Mouse (Mus musculus): ENCODE measurements around the gene Slc4a7. TPM values are rescaled to one million over a fixed set of nuclear protein-coding genes. Genes with fewer than 3 reads are reported as not detected.

The Slc4a7 gene
- polyA plus RNA-seq, 1 experiment from 2014 or later, result 8.5 TPM

GRCm38 (mm10) chr14:14702399-14703345 is 593 bp downstream of the Slc4a7 start:
- WGBS, result under 1% methylated on average over 48 of the region's 85 CpGs
- H3K4me2 ChIP-seq (replicated peaks; ENCODE audit: low read depth), result peak overlapping the region; percentile 76
- peak overlapping the region; percentile 63 for H3K4me3 ChIP-seq (ENCODE audit: low read depth, low read length)
- H3K36me3 ChIP-seq (ENCODE audit: control insufficient read depth, insufficient read depth), result no peaks in the 10 kb centered on the region
- 0 out of 2 replicates have a peak, but pooled peaks cover 5% of the 10 kb centered on the region for H3K4me1 ChIP-seq (replicated peaks; ENCODE audit: control insufficient read depth, insufficient read depth, low read length)
- peak overlapping the region; percentile 71 for H3K27ac ChIP-seq (ENCODE audit: low read depth, low read length)
- peak; percentile 98 for ATAC-seq
- H3K9me3 ChIP-seq (ENCODE audit: control insufficient read depth), result no peaks in the 10 kb centered on the region
- H3K27me3 ChIP-seq (replicated peaks; ENCODE audit: control insufficient read depth, insufficient read depth, low read length), result no peaks in the 10 kb centered on the region
- TF ChIP-seq CTCF (IDR thresholded peaks at IDR 0.05; ENCODE audit: low read depth), result peak; percentile 49
- H3K9ac ChIP-seq (ENCODE audit: low read depth, low read length), result peak overlapping the region; percentile 71

DNA sequence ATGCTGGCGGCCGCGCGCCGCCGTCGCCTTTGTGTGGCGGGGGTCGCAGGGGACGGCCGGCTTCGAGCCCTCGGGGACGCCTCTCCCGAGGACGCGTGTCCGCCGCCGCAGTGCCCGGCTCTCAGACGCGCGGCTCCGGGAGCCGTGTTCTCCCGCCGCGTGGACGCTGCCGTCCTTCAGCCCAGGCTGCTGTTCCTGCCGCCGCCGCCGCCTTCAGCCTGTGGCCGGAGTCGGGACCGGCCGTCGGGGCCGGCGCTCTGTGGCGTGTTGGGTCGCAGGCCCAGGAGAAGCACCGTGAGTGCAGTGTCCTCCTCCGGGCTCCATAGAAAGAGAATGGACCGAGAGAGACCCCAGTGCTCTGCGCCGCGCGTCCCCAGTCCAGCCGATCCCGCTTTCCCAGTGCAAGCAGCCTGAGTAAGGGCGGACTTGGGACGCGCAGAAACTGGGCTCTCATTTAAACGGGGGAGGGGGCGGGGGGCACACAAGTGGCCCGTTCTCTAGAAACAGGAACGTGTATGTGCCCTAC is 1.3 kb downstream of the Slc4a7 start:
- ATAC-seq, result peak; percentile 64
- Histone ChIP-seq H3K4me2 (replicated peaks; ENCODE audit: low read depth) (peak overlapping the region; percentile 76), H3K27me3 (replicated peaks; ENCODE audit: control insufficient read depth, insufficient read depth, low read length) (no peaks in the 10 kb centered on the region), H3K4me1 (replicated peaks; ENCODE audit: control insufficient read depth, insufficient read depth, low read length) (0 out of 2 replicates have a peak, but pooled peaks cover 5% of the 10 kb centered on the region), H3K27ac (ENCODE audit: low read depth, low read length) (peak overlapping the region; percentile 71), H3K9ac (ENCODE audit: low read depth, low read length) (peak overlapping the region; percentile 71), H3K4me3 (ENCODE audit: low read depth, low read length) (peak overlapping the region; percentile 63), H3K9me3 (ENCODE audit: control insufficient read depth) (no peaks in the 10 kb centered on the region), H3K36me3 (ENCODE audit: control insufficient read depth, insufficient read depth) (no peaks in the 10 kb centered on the region)
- TF ChIP-seq CTCF (IDR thresholded peaks at IDR 0.05; ENCODE audit: low read depth), result peak; percentile 29; the same call in 1 of the 2 replicates
- under 1% methylated on average over 49 of the region's 60 CpGs for WGBS

- ATAC-seq, result no peak
- no peak overlapping the region; the same call in 1 of the 2 replicates for H3K9ac ChIP-seq (ENCODE audit: low read depth, low read length)
- H3K9me3 ChIP-seq (ENCODE audit: control insufficient read depth), result no peaks in the 10 kb centered on the region
- H3K4me3 ChIP-seq (ENCODE audit: low read depth, low read length), result no peak overlapping the region
- peak overlapping the region; percentile 76 for H3K4me2 ChIP-seq (replicated peaks; ENCODE audit: low read depth)
- 78% methylated on average over 2 of the region's 2 CpGs for WGBS
- TF ChIP-seq CTCF (IDR thresholded peaks at IDR 0.05; ENCODE audit: low read depth), result no peak
- no peaks in the 10 kb centered on the region for H3K36me3 ChIP-seq (ENCODE audit: control insufficient read depth, insufficient read depth)
- no peak overlapping the region for H3K27ac ChIP-seq (ENCODE audit: low read depth, low read length)
- 0 out of 2 replicates have a peak, but pooled peaks cover 5% of the 10 kb centered on the region for H3K4me1 ChIP-seq (replicated peaks; ENCODE audit: control insufficient read depth, insufficient read depth, low read length)
- no peaks in the 10 kb centered on the region for H3K27me3 ChIP-seq (replicated peaks; ENCODE audit: control insufficient read depth, insufficient read depth, low read length)
Measured at GRCm38 (mm10) chr14:14704651-14705050, 2.6 kb downstream of the Slc4a7 start.

- WGBS, result 89% methylated on average over 3 of the region's 3 CpGs
- Histone ChIP-seq H3K36me3 (ENCODE audit: control insufficient read depth, insufficient read depth) (no peaks in the 10 kb centered on the region), H3K27ac (ENCODE audit: low read depth, low read length) (no peak overlapping the region), H3K9me3 (ENCODE audit: control insufficient read depth) (no peaks in the 10 kb centered on the region), H3K4me3 (ENCODE audit: low read depth, low read length) (no peak overlapping the region), H3K4me2 (replicated peaks; ENCODE audit: low read depth) (no peak overlapping the region), H3K9ac (ENCODE audit: low read depth, low read length) (no peak overlapping the region), H3K4me1 (replicated peaks; ENCODE audit: control insufficient read depth, insufficient read depth, low read length) (0 out of 2 replicates have a peak, but pooled peaks cover 5% of the 10 kb centered on the region), H3K27me3 (replicated peaks; ENCODE audit: control insufficient read depth, insufficient read depth, low read length) (no peaks in the 10 kb centered on the region)
- TF ChIP-seq CTCF (IDR thresholded peaks at IDR 0.05; ENCODE audit: low read depth), result no peak
- ATAC-seq, result no peak
Measured at GRCm38 (mm10) chr14:14705126-14705525, 3.0 kb downstream of the Slc4a7 start.

DNA sequence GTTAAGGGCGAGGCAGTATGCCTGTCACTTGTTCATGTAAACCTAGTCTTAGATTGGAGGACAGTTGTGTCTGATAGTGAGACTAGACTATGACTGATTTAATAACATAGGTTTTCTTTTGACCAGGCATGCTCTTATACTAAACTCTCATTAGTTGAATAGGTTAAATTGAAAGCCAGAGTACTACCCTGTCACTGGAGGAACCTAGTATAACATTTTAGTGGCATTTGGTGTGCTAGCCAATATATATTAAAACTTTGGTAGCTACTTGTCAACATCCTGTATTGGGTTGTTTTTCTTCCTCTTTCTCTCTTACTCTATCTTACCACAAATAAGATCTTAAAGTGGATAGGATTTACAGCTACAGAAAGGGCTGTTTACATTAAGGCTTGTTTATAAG is 4.3 kb downstream of the Slc4a7 start:
- TF ChIP-seq CTCF (IDR thresholded peaks at IDR 0.05; ENCODE audit: low read depth), result no peak
- ATAC-seq, result no peak

GRCm38 (mm10) chr14:14707061-14707460 is 5.0 kb downstream of the Slc4a7 start:
- 87% methylated on average over 1 of the region's 1 CpGs for WGBS
- Histone ChIP-seq H3K36me3 (ENCODE audit: control insufficient read depth, insufficient read depth) (no peaks in the 10 kb centered on the region; the same call in 1 of the 2 replicates), H3K27ac (ENCODE audit: low read depth, low read length) (no peak overlapping the region), H3K4me1 (replicated peaks; ENCODE audit: control insufficient read depth, insufficient read depth, low read length) (0 out of 2 replicates have a peak, but pooled peaks cover 5% of the 10 kb centered on the region), H3K27me3 (replicated peaks; ENCODE audit: control insufficient read depth, insufficient read depth, low read length) (no peaks in the 10 kb centered on the region), H3K9ac (ENCODE audit: low read depth, low read length) (no peak overlapping the region), H3K9me3 (ENCODE audit: control insufficient read depth) (no peaks in the 10 kb centered on the region), H3K4me3 (ENCODE audit: low read depth, low read length) (no peak overlapping the region), H3K4me2 (replicated peaks; ENCODE audit: low read depth) (no peak overlapping the region)
- no peak for TF ChIP-seq CTCF (IDR thresholded peaks at IDR 0.05; ENCODE audit: low read depth)
- ATAC-seq, result no peak

More for the DNA sequence above, 4.3 kb downstream of the Slc4a7 start:
- Histone ChIP-seq H3K4me2 (replicated peaks; ENCODE audit: low read depth) (no peak overlapping the region), H3K4me1 (replicated peaks; ENCODE audit: control insufficient read depth, insufficient read depth, low read length) (0 out of 2 replicates have a peak, but pooled peaks cover 5% of the 10 kb centered on the region), H3K4me3 (ENCODE audit: low read depth, low read length) (no peak overlapping the region), H3K27me3 (replicated peaks; ENCODE audit: control insufficient read depth, insufficient read depth, low read length) (no peaks in the 10 kb centered on the region), H3K9me3 (ENCODE audit: control insufficient read depth) (no peaks in the 10 kb centered on the region), H3K9ac (ENCODE audit: low read depth, low read length) (no peak overlapping the region), H3K36me3 (ENCODE audit: control insufficient read depth, insufficient read depth) (no peaks in the 10 kb centered on the region; the same call in 1 of the 2 replicates), H3K27ac (ENCODE audit: low read depth, low read length) (no peak overlapping the region)
- 74% methylated on average over 1 of the region's 1 CpGs for WGBS

Measured in intestine, postnatal 0 days (tissue).